Mouse (Mus musculus) ES-E14 (cell line): Measurements from ENCODE around the gene Gm867.

Experiments used
- HCFC1 ChIP-seq: IDR thresholded peaks from 2 replicates; pipeline ENCODE4 v1.6.1; 2012; ENCODE audit warnings: low read length, inconsistent platforms, borderline replicate concordance; ENCODE audit not compliant: insufficient read depth
- MAFK ChIP-seq: IDR thresholded peaks from 2 replicates; pipeline ENCODE4 v1.6.1; 2014; ENCODE audit warnings: mild to moderate bottlenecking, low read depth, low read length, inconsistent platforms; ENCODE audit not compliant: insufficient read depth
- ZNF384 ChIP-seq: IDR thresholded peaks from 2 replicates; pipeline ENCODE4 v1.6.1; 2012; ENCODE audit warnings: low read depth, low read length, inconsistent platforms

DNA sequence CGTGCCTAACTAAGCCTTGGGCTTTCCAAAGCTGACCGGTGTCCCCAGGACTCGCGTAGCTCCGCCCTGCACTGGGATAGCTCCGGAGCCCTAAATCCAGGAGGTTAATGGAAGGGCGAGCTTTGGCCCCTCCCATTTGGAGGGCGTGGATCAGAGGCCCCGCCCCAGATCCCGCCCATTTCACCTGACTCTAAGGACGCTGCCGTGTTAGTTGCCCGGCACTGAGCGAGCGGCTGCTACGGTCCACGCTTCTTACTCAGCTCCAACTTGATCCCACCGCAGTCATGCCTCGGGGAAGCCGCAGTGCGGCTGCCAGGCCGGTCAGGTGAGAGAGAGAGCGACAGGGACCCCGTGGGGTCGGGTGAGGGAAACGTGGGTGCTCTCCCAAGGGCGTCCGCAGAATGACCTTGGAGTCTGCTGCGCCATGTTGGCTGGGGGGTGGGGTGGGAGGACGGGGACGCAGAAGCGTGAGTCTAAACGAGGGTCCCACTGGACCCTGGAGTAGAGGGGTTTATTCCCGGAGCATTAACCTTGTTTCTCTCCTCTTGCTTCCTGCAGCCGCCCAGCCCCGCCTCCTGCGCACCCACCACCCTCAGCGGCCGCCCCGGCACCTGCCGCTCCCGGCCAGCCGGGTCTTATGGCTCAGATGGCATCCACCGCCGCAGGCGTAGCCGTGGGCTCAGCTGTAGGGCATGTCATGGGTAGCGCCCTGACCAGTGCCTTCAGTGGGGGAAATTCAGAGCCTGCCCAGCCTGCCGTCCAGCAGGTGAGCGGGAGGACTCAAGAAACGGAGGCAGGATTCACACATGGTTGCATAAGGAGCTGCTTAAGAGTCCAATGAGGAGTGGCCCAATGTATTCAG is 4.6 kb downstream of the Gm867 start, which contains the start of gene Mmp11:
- TF ChIP-seq MAFK (no peak), HCFC1 (peak; percentile 67; the same call in 1 of the 2 replicates), ZNF384 (no peak)
